Mouse (Mus musculus) v-Abl transformed pro-B cells (cell line): ENCODE measurements at regions not wholly inside any gene's neighbourhood (a gene's known extent, or its start where the extent isn't known, plus 50 kb on each side); places are given as distances from the start of the nearest gene placed in this dataset.

Experiments used
- in situ Hi-C, 2 experiments: fragments of 400-800 bp; cut with MboI; formaldehyde crosslinking; loops; one replicate each; pipeline ENCODE4 v1.15.1; 2025; ENCODE audit not compliant: unreplicated experiment in 2 of 2

GRCm38 (mm10) chr4:62755237-62755900 is 195.7 kb downstream of the Rgs3 start:
- in situ Hi-C loops: loop anchor here (5.0 to 10.0 kb wide), 3 partner anchors 58 to 411 kb away; no protein-coding TSS in a partner anchor

- in situ Hi-C loops: loop anchor here (5.0 to 10.0 kb wide), 3 partner anchors 59 to 412 kb away; no protein-coding TSS in a partner anchor
These were observed 197.1 kb downstream of the Rgs3 start for GRCm38 (mm10) chr4:62756721-62757206.

- in situ Hi-C loops: loop anchor here in 1 of 2 experiments (5.0 kb wide), 2 partner anchors 64 to 199 kb away; no protein-coding TSS in a partner anchor
These were observed 201.3 kb downstream of the Rgs3 start for GRCm38 (mm10) chr4:62760748-62761604.

GRCm38 (mm10) chr4:62761672-62762071 is 202.0 kb downstream of the Rgs3 start:
- in situ Hi-C loops: loop anchor here in 1 of 2 experiments (5.0 kb wide), 2 partner anchors 64 to 199 kb away; no protein-coding TSS in a partner anchor

GRCm38 (mm10) chr4:62763990-62764389 is 201.4 kb upstream of the Zfp618 start:
- in situ Hi-C loops: loop anchor here in 1 of 2 experiments (5.0 kb wide), 2 partner anchors 67 to 202 kb away; no protein-coding TSS in a partner anchor

GRCm38 (mm10) chr4:62769469-62770234 is 195.7 kb upstream of the Zfp618 start:
- in situ Hi-C loops: no loop called here

GRCm38 (mm10) chr4:62775005-62775609 is 190.3 kb upstream of the Zfp618 start:
- in situ Hi-C loops: loop anchor here (25.0 kb wide), 2 partner anchors 337 to 537 kb away; no protein-coding TSS in a partner anchor

- in situ Hi-C loops: loop anchor here (25.0 kb wide), 2 partner anchors 335 to 535 kb away; no protein-coding TSS in a partner anchor
These were observed 188.5 kb upstream of the Zfp618 start for GRCm38 (mm10) chr4:62776881-62777280.

GRCm38 (mm10) chr4:62777436-62777835 is 187.9 kb upstream of the Zfp618 start:
- in situ Hi-C loops: loop anchor here (25.0 kb wide), 2 partner anchors 335 to 535 kb away; no protein-coding TSS in a partner anchor

- in situ Hi-C loops: loop anchor here (25.0 kb wide), 2 partner anchors 334 to 534 kb away; no protein-coding TSS in a partner anchor
These were observed 186.8 kb upstream of the Zfp618 start for GRCm38 (mm10) chr4:62778621-62779020.

GRCm38 (mm10) chr4:62780409-62780808 is 185.0 kb upstream of the Zfp618 start:
- in situ Hi-C loops: loop anchor here (25.0 kb wide), 2 partner anchors 332 to 532 kb away; no protein-coding TSS in a partner anchor

GRCm38 (mm10) chr4:62780837-62781236 is 184.5 kb upstream of the Zfp618 start:
- in situ Hi-C loops: loop anchor here (25.0 kb wide), 2 partner anchors 331 to 531 kb away; no protein-coding TSS in a partner anchor

- in situ Hi-C loops: loop anchor here (25.0 kb wide), 2 partner anchors 331 to 531 kb away; no protein-coding TSS in a partner anchor
These were observed 184.0 kb upstream of the Zfp618 start for GRCm38 (mm10) chr4:62781309-62781800.

GRCm38 (mm10) chr4:62785711-62786110 is 179.7 kb upstream of the Zfp618 start:
- in situ Hi-C loops: loop anchor here (25.0 kb wide), 2 partner anchors 327 to 527 kb away; no protein-coding TSS in a partner anchor

- in situ Hi-C loops: loop anchor here (25.0 kb wide), 2 partner anchors 323 to 523 kb away; no protein-coding TSS in a partner anchor
These were observed 175.7 kb upstream of the Zfp618 start for GRCm38 (mm10) chr4:62789696-62790095.

GRCm38 (mm10) chr4:62793582-62793981 is 171.8 kb upstream of the Zfp618 start:
- in situ Hi-C loops: loop anchor here (25.0 kb wide), 2 partner anchors 319 to 519 kb away; no protein-coding TSS in a partner anchor

- in situ Hi-C loops: loop anchor here (25.0 kb wide), 2 partner anchors 317 to 517 kb away; no protein-coding TSS in a partner anchor
These were observed 169.8 kb upstream of the Zfp618 start for GRCm38 (mm10) chr4:62795538-62795937.

GRCm38 (mm10) chr4:62799923-62800322 is 165.4 kb upstream of the Zfp618 start:
- in situ Hi-C loops: loop anchor here (25.0 kb wide), 2 partner anchors 312 to 512 kb away; no protein-coding TSS in a partner anchor

GRCm38 (mm10) chr4:62805841-62806240 is 159.5 kb upstream of the Zfp618 start:
- in situ Hi-C loops: no loop called here
